Mouse (Mus musculus) kidney, adult 9 months (tissue): ENCODE results near the gene Tmsb10.

Experiments
- DNase-seq: peaks from one replicate; pipeline ENCODE4 v3.0.0; 2022

Gene Tmsb10

GRCm38 (mm10) chr6:72955517-72956198 is 2.9 kb downstream of the Tmsb10 start:
- DNase-seq: no peak

- DNase-seq: no peak
Measured at GRCm38 (mm10) chr6:72954786-72955185, 3.8 kb downstream of the Tmsb10 start.

DNA sequence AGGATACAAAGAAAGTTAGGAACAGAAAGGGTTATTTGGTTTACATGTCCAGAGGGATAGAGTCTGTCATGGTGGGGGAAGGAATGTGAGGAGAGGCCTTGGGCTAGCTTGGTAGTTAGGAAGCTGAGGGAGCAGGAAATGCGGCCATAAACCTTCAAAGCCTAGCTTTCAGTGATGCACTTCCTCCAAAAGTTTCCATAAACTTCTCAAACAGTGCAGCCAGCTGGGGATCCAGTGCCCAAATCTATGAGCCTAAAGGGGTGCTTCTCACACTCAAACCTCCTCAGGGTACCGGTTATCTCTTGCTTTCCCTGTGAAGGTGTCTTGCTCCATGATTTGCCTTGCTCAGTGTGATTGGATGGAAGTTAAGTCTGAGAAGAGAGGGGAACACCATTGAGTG is 5.6 kb downstream of the Tmsb10 start:
- no peak for DNase-seq

DNA sequence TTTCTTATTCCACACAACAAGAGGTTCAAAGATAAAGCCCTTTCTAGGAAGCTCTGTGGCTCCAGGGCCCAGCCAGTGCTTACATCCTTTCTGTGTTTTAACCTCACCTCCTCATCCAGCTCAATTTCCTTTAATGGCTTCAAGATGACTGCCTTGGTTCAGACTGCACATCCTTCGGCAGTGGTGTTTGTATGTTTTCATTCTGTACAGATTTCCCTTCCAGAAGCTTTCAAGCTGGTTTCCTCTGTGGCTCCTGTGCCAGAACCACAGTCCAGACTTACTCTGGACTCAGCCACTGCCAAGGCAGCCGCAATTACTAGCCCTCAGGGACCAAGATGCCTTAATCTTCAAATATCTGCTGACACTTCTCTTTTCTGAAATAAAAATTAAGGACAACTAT is 6.3 kb downstream of the Tmsb10 start:
- DNase-seq: no peak

DNA sequence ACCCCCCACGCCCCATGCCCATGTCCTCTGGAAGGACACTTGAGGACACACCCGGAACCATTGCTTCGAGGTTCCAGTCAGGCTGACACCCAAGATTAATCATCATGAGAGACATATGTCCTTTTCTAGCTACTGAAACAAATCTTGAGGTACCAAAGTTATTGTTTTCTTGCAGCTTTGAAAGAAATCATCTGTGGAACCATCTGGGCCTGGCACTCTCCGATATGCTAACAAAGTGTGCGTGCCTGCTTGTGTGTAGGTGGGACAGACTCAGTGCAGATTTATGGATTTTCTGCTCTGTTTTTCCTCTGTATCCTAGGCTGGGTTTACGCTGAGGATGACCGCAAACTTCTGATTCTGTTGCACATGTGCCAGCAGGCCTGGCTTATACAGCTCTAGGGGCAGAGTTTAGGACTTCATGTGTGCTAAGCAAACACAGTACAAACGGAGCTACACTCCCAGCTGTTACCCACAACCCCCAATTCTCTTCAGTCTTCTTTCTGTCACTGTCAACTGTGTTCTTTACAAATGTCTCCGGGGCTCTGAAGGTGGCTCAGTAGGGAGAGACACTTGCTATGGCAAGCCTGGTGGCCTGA is 9.3 kb downstream of the Tmsb10 start:
- no peak for DNase-seq

DNA sequence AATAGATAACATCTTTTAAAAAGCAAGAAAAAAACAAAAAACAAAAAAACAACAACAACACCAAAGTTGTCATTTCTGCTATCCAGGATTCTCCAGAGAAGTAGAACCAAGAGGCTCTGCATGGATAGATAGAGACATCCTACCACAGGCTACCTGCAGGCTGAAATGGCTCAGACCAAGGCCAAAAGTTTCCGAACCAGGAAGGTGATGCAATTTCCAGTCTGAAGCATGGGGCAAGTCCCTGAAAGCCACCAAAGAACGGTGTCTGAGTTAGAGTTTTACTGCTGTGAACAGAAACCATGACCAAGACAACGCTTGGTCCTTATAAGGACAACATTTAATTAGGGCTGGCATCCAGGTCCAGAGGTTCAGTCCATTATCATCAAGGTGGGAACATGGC is 10.2 kb downstream of the Tmsb10 start:
- DNase-seq: no peak

- DNase-seq: peak; percentile 30
Measured at GRCm38 (mm10) chr6:72947960-72948359, 10.6 kb downstream of the Tmsb10 start.

DNA sequence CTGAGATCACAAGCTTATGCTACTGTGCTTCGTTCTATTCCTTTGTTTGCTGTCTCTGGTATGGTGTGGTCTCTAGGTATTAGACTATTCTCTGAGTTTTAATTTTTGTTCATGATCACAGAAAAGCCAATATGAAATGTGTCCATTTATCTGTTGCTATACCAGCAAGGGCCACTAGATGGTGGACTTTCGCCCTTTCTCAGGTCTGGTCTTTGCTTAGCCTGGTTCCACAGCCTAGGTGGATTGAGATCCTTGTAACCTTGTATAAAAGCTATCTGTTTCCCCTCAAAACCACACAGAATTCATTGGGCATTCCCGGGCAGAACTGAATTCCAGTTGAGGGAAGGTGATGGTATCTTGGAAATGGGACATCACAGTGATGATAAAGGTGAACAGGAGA is 18.1 kb downstream of the Tmsb10 start:
- DNase-seq: peak; percentile 77

GRCm38 (mm10) chr6:72937859-72938258 is 20.7 kb downstream of the Tmsb10 start:
- DNase-seq: no peak

- DNase-seq: no peak
Measured at GRCm38 (mm10) chr6:72937430-72937829, 21.1 kb downstream of the Tmsb10 start.

GRCm38 (mm10) chr6:72932955-72933354 is 25.6 kb downstream of the Tmsb10 start:
- no peak for DNase-seq

GRCm38 (mm10) chr6:72931533-72931932 is 27.0 kb downstream of the Tmsb10 start:
- DNase-seq: no peak

GRCm38 (mm10) chr6:72929795-72930398 is 28.7 kb downstream of the Tmsb10 start:
- no peak for DNase-seq

GRCm38 (mm10) chr6:72926755-72927482 is 31.6 kb downstream of the Tmsb10 start:
- DNase-seq: peak; percentile 36

- DNase-seq: no peak
Measured at GRCm38 (mm10) chr6:72926031-72926430, 32.5 kb downstream of the Tmsb10 start.

DNA sequence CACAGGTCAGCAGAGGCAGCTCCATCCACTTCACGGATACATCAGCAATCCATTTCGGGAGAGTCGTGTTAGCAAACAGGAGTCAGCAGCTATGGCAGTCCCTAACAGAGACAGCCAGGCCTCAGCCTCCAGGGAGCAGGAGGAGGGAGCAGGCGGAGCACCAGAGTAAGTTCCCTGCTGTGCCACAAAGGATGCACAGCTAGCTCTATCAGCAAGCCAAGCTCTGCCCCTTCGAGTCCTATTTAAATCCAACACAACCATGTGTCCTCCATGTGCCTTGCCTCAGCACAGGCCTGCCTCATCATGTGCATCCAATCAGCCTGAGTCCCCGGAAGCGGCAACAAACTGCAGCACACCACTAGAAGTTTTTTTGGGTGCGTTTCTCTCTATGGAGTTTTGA is 35.2 kb downstream of the Tmsb10 start:
- no peak for DNase-seq

DNA sequence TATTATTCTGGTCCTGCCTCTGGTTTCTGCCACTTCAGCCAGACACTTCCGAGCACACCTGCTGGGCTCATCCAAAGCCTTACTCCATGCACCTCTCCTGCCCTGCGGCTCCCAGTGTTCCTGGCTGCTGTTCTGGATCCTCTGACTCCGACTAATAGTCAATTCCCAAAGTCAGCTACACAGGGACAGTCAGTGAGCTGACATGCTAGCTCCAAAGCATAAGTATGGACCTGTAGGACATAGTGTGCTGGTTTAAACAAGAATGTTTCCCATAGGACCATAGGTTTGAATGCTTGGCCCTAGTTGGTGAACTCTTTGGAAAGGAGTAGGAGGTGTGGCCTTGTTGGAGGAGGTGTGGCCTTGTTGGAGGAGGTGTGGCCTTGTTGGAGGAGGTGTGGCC is 37.5 kb downstream of the Tmsb10 start:
- DNase-seq: no peak

DNA sequence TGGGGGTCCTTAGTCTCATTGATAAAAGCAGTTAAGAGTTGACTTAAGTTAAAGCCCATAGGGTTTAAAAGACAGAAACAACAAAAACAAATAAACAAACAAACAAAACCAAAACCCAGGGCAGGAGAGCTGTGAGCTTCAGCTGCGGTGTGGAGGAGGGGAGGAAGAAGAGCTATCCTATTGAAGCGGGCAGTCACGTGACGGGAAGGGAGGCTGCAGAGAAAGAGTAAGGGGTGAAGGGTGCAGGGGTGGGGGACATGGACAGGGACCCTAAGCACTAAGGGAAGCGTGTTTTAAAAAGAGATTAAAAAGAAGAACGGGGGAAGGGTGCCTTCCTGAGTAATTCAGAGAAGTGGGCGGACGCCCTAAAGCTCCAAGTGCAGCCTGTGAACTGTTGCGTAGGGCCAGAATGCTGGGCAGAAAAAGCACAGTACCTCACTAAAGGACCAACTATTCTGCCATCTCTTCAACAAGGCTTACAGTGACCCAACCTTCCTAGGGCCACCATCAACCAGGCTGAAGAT is 40.0 kb downstream of the Tmsb10 start:
- no peak for DNase-seq

GRCm38 (mm10) chr6:72916330-72916729 is 42.2 kb downstream of the Tmsb10 start:
- no peak for DNase-seq

GRCm38 (mm10) chr6:72914087-72914749 is 44.3 kb downstream of the Tmsb10 start:
- DNase-seq: no peak

DNA sequence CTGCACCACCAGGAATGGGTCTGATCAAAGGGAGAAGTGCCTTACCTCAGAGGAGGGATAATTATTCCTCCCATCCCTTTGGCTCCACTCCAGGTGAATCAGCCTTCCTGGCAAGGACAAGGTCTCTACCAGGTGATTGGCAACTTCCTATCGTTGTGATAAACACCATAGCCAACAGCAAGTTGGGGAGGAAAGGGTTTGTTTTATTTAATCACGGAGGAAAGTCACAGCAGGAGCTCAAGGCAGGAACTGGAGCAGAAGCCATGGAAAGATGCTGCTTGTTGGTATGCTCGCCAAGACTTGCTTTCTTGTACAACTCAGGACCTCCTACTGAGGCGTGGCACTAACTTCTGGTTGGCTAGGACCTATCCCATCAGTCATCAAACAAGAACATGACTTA is 47.3 kb downstream of the Tmsb10 start:
- no peak for DNase-seq
